Mouse (Mus musculus) neural tube, embryonic 11.5 days (tissue): ENCODE results near the gene Hes5. TPM values are rescaled to one million over a fixed set of nuclear protein-coding genes. Genes with fewer than 3 reads are reported as not detected.
A peak's percentile ranks its signal among the peaks of the same experiment; 100 is the strongest.

Experiments
- ATAC-seq: fragments of 200-750 bp; cut with Nextera tagmentation; 2 replicates; pipeline ENCODE4 v1.8.0; 2017; ENCODE audit warnings: moderate number of reproducible peaks, mild to moderate bottlenecking, moderate TSS enrichment, moderate library complexity; ENCODE audit not compliant: insufficient read depth, low FRiP score, low TSS enrichment
- DNase-seq: peaks from one replicate; pipeline ENCODE4 v3.0.0-alpha.2; 2015; ENCODE audit warnings: low spot score
- H3K27ac ChIP-seq: fragments of 300-500 bp; sonication (generic); 2 replicates; pipeline ENCODE4 v1.5.1; 2014; ENCODE audit warnings: low read depth, mild to moderate bottlenecking, low read length
- H3K27me3 ChIP-seq: fragments of 300-500 bp; sonication (generic); 2 replicates; pipeline ENCODE4 v1.6.1; 2014; ENCODE audit warnings: mild to moderate bottlenecking, low read length, mixed read lengths; ENCODE audit not compliant: control insufficient read depth, insufficient read depth
- H3K36me3 ChIP-seq: fragments of 300-500 bp; sonication (generic); 2 replicates; pipeline ENCODE4 v1.6.1; 2014; ENCODE audit warnings: mild to moderate bottlenecking, low read length, moderate library complexity, mixed read lengths; ENCODE audit not compliant: control insufficient read depth, insufficient read depth
- H3K4me1 ChIP-seq: fragments of 300-500 bp; sonication (generic); 2 replicates; pipeline ENCODE4 v1.6.1; 2014; ENCODE audit warnings: low read length, mixed read lengths; ENCODE audit not compliant: control insufficient read depth, insufficient read depth
- H3K4me2 ChIP-seq: fragments of 300-500 bp; sonication (generic); 2 replicates; pipeline ENCODE4 v1.6.1; 2014; ENCODE audit warnings: low read depth, mild to moderate bottlenecking, moderate library complexity
- H3K4me3 ChIP-seq: fragments of 300-500 bp; sonication (generic); 2 replicates; pipeline ENCODE4 v1.5.1; 2014; ENCODE audit warnings: low read depth, low read length
- H3K9ac ChIP-seq: fragments of 300-500 bp; sonication (generic); 2 replicates; pipeline ENCODE4 v1.6.1; 2014; ENCODE audit warnings: mild to moderate bottlenecking, low read length
- H3K9me3 ChIP-seq: fragments of 300-500 bp; sonication (generic); 2 replicates; pipeline ENCODE4 v1.6.1; 2016; ENCODE audit warnings: low read length; ENCODE audit not compliant: control insufficient read depth
- WGBS: fragments of 180-500 bp; shearing (Covaris S2); extraction: QIAGEN DNeasy Blood & Tissue Kit; methylation state at CpG from one replicate; pipeline ENCODE4 v1.1.7; 2014; 5-methylcytosine and 5-hydroxymethylcytosine counted together
- polyA plus RNA-seq: library from polyadenylated mRNA; unstranded; fragments of >200 nt; fragmentation: Nextera tagmentation; extraction: Ambion mirVana; gene quantifications from 2 replicates; pipeline ENCODE4 v1.2.1, GENCODE M21; 2014

Hes5 gene
- polyA plus RNA-seq, 1 experiment from 2014 or later, result 218 TPM

GRCm38 (mm10) chr4:154958621-154959020 is 2.1 kb upstream of the Hes5 start:
- Histone ChIP-seq H3K9me3 (no peaks in the 10 kb centered on the region), H3K36me3 (no peaks in the 10 kb centered on the region), H3K9ac (no peak overlapping the region), H3K27me3 (peaks cover 26% of the 10 kb centered on the region), H3K27ac (peak overlapping the region; percentile 54), H3K4me2 (peak overlapping the region; percentile 38), H3K4me1 (peaks cover 62% of the 10 kb centered on the region), H3K4me3 (peak overlapping the region; percentile 19; the same call in 1 of the 2 replicates)
- WGBS, result 7% methylated on average over 8 of the region's 8 CpGs
- ATAC-seq (no peak), DNase-seq (no peak)

- Histone ChIP-seq H3K4me1 (peaks cover 65% of the 10 kb centered on the region), H3K4me3 (peak overlapping the region; percentile 88), H3K9ac (no peak overlapping the region; the same call in 1 of the 2 replicates), H3K27me3 (peaks cover 26% of the 10 kb centered on the region), H3K9me3 (no peaks in the 10 kb centered on the region), H3K36me3 (no peaks in the 10 kb centered on the region), H3K4me2 (peak overlapping the region; percentile 79), H3K27ac (peak overlapping the region; percentile 96; the same call in 1 of the 2 replicates)
- DNase-seq (no peak), ATAC-seq (no peak; the same call in 1 of the 2 replicates)
- WGBS, result 15% methylated on average over 17 of the region's 20 CpGs
Observed at GRCm38 (mm10) chr4:154960021-154960689, 568 bp upstream of the Hes5 start.

GRCm38 (mm10) chr4:154961226-154961738 is 559 bp downstream of the Hes5 start:
- peak overlapping the region; percentile 79 for H3K4me2 ChIP-seq
- peak overlapping the region; percentile 88 for H3K4me3 ChIP-seq
- peak; percentile 62 for DNase-seq
- peak overlapping the region; percentile 96 for H3K27ac ChIP-seq
- WGBS, result under 1% methylated on average over 46 of the region's 47 CpGs
- no peaks in the 10 kb centered on the region for H3K36me3 ChIP-seq
- ATAC-seq, result no peak
- H3K9ac ChIP-seq, result peak overlapping the region; percentile 97
- peaks cover 26% of the 10 kb centered on the region for H3K27me3 ChIP-seq
- peaks cover 73% of the 10 kb centered on the region for H3K4me1 ChIP-seq
- no peaks in the 10 kb centered on the region for H3K9me3 ChIP-seq

GRCm38 (mm10) chr4:154961911-154962310 is 1.2 kb downstream of the Hes5 start:
- H3K4me2 ChIP-seq, result peak overlapping the region; percentile 79
- no peak for DNase-seq
- 6% methylated on average over 13 of the region's 13 CpGs for WGBS
- H3K36me3 ChIP-seq, result no peaks in the 10 kb centered on the region; the same call in 1 of the 2 replicates
- peak overlapping the region; percentile 96 for H3K27ac ChIP-seq
- peaks cover 70% of the 10 kb centered on the region for H3K4me1 ChIP-seq
- peak overlapping the region; percentile 88 for H3K4me3 ChIP-seq
- ATAC-seq, result no peak
- H3K9me3 ChIP-seq, result no peaks in the 10 kb centered on the region
- H3K27me3 ChIP-seq, result peaks cover 26% of the 10 kb centered on the region
- H3K9ac ChIP-seq, result peak overlapping the region; percentile 97

GRCm38 (mm10) chr4:154962683-154963082 is 2.0 kb downstream of the Hes5 start:
- DNase-seq (no peak), ATAC-seq (no peak)
- H3K27ac ChIP-seq, result peak overlapping the region; percentile 96
- H3K9ac ChIP-seq, result peak overlapping the region; percentile 97
- 54% methylated on average over 7 of the region's 7 CpGs for WGBS
- peak overlapping the region; percentile 88 for H3K4me3 ChIP-seq
- no peaks in the 10 kb centered on the region; the same call in 1 of the 2 replicates for H3K36me3 ChIP-seq
- no peaks in the 10 kb centered on the region for H3K9me3 ChIP-seq
- H3K27me3 ChIP-seq, result peaks cover 26% of the 10 kb centered on the region
- H3K4me1 ChIP-seq, result peaks cover 62% of the 10 kb centered on the region
- peak overlapping the region; percentile 79 for H3K4me2 ChIP-seq

GRCm38 (mm10) chr4:154963190-154963836 is 2.6 kb downstream of the Hes5 start:
- Histone ChIP-seq H3K4me2 (peak overlapping the region; percentile 79), H3K27ac (peak overlapping the region; percentile 96), H3K4me1 (peaks cover 56% of the 10 kb centered on the region), H3K4me3 (peak overlapping the region; percentile 88), H3K9me3 (no peaks in the 10 kb centered on the region), H3K36me3 (no peaks in the 10 kb centered on the region; the same call in 1 of the 2 replicates), H3K27me3 (peaks cover 22% of the 10 kb centered on the region), H3K9ac (peak overlapping the region; percentile 97)
- no peak for ATAC-seq
- peak; percentile 61 for DNase-seq
- 13% methylated on average over 11 of the region's 11 CpGs for WGBS

- H3K27me3 ChIP-seq, result peaks cover 14% of the 10 kb centered on the region
- peak within 1 kb of the TSS; percentile 88 for H3K4me3 ChIP-seq
- H3K4me2 ChIP-seq, result peak within 1 kb of the TSS; percentile 79
- H3K36me3 ChIP-seq, result no peaks in the 10 kb centered on the region; the same call in 1 of the 2 replicates
- DNase-seq (peak; percentile 94), ATAC-seq (peak; percentile 75)
- under 1% methylated on average over 55 of the region's 66 CpGs for WGBS
- H3K4me1 ChIP-seq, result peaks cover 49% of the 10 kb centered on the region
- H3K27ac ChIP-seq, result peak within 1 kb of the TSS; percentile 96
- no peaks in the 10 kb centered on the region for H3K9me3 ChIP-seq
- H3K9ac ChIP-seq, result peak within 1 kb of the TSS; percentile 97
Observed at GRCm38 (mm10) chr4:154963901-154964580, 3.3 kb downstream of the Hes5 start, which contains the start of gene Pank4. Gene Pank4 (plus strand): TSS chr4:154964123.

- no peaks in the 10 kb centered on the region for H3K9me3 ChIP-seq
- peaks cover 8% of the 10 kb centered on the region; the same call in 1 of the 2 replicates for H3K27me3 ChIP-seq
- 1% methylated on average over 36 of the region's 36 CpGs for WGBS
- no peaks in the 10 kb centered on the region; the same call in none of the 2 replicates for H3K36me3 ChIP-seq
- peak overlapping the region; percentile 97 for H3K9ac ChIP-seq
- peak overlapping the region; percentile 85 for H3K27ac ChIP-seq
- H3K4me3 ChIP-seq, result peak overlapping the region; percentile 88
- ATAC-seq, result no peak
- H3K4me1 ChIP-seq, result peaks cover 42% of the 10 kb centered on the region
- peak overlapping the region; percentile 79 for H3K4me2 ChIP-seq
- DNase-seq, result no peak
Observed at GRCm38 (mm10) chr4:154964581-154965235, 4.0 kb downstream of the Hes5 start.
